Mouse (Mus musculus): ENCODE data around the gene Wasf3.

DNA sequence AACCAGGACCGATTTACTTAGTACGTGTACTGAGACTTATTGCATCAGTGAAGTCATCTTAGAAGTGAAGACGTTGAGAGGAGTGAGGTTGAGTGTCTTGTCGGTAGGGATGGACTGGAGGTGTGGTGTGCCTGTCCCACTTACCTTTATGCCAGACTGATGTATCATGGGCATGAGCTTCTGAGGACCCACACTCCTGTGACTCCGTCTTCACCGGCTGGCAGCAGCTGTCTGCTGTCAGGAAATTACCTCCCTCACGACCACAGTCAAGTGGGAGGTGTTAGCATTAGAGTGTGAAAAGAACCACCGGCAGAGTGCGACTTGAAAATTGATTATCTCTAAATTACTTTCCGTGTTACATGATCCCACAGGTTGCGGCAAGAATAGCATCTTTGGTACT, 34.0 kb upstream of the Wasf3 start:
- TF ChIP-seq CTCF (IDR thresholded peaks at IDR 0.05; ENCODE audit: low read depth) = no peak
- no peak for TF ChIP-seq EP300 (IDR thresholded peaks at IDR 0.05; ENCODE audit: low read depth)

Measured in liver, postnatal 0 days (tissue).